Mouse (Mus musculus): ENCODE results near the gene Oas1d.
"Not testable (repeated sequence)": the region's sequence is repeated elsewhere in the genome, so short reads cannot be mapped to it uniquely, and the experiment has no call there.

GRCm38 (mm10) chr5:120926311-120926710, 12.0 kb downstream of the Oas1d start:
- not testable (repeated sequence) for TF ChIP-seq CTCF (IDR thresholded peaks at IDR 0.05; ENCODE audit: extremely low read depth, insufficient read length, insufficient replicate concordance, low read depth, low read length); POLR2A (IDR thresholded peaks at IDR 0.05; ENCODE audit: low read depth, low read length)

All from small intestine, adult 2 months (tissue).